Mouse (Mus musculus): Measurements from ENCODE around the gene Gba. TPM values are rescaled to one million over a fixed set of nuclear protein-coding genes. Genes with fewer than 3 reads are reported as not detected.

Gene Gba
- polyA plus RNA-seq, 1 experiment from 2014 or later, result 37.4 TPM

GRCm38 (mm10) chr3:89208075-89208657 lies 5.4 kb downstream of the Gba start:
- Histone ChIP-seq H3K27me3 (ENCODE audit: control insufficient read depth, insufficient read depth, low read length) (no peaks in the 10 kb centered on the region), H3K27ac (ENCODE audit: low read depth, low read length) (no peak overlapping the region), H3K4me2 (replicated peaks; ENCODE audit: low read depth, low read length) (no peak overlapping the region), H3K4me3 (ENCODE audit: low read length) (no peak overlapping the region), H3K9ac (ENCODE audit: low read depth, low read length) (no peak overlapping the region), H3K36me3 (ENCODE audit: control insufficient read depth, insufficient read depth, low read length) (peaks cover 49% of the 10 kb centered on the region), H3K9me3 (ENCODE audit: control insufficient read depth, low read length) (no peaks in the 10 kb centered on the region), H3K4me1 (ENCODE audit: control insufficient read depth, insufficient read depth, low read length) (peaks cover 10% of the 10 kb centered on the region)
- ATAC-seq (ENCODE audit: low FRiP score, low TSS enrichment), result no peak
- WGBS, result 88% methylated on average over 13 of the region's 13 CpGs

GRCm38 (mm10) chr3:89208736-89209135 lies 6.0 kb downstream of the Gba start:
- no peaks in the 10 kb centered on the region for H3K27me3 ChIP-seq (ENCODE audit: control insufficient read depth, insufficient read depth, low read length)
- H3K36me3 ChIP-seq (ENCODE audit: control insufficient read depth, insufficient read depth, low read length), result peaks cover 49% of the 10 kb centered on the region
- no peak for ATAC-seq (ENCODE audit: low FRiP score, low TSS enrichment)
- 86% methylated on average over 6 of the region's 6 CpGs for WGBS
- no peak overlapping the region for H3K4me3 ChIP-seq (ENCODE audit: low read length)
- H3K4me2 ChIP-seq (replicated peaks; ENCODE audit: low read depth, low read length), result no peak overlapping the region
- no peak overlapping the region for H3K27ac ChIP-seq (ENCODE audit: low read depth, low read length)
- no peaks in the 10 kb centered on the region for H3K9me3 ChIP-seq (ENCODE audit: control insufficient read depth, low read length)
- no peak overlapping the region for H3K9ac ChIP-seq (ENCODE audit: low read depth, low read length)
- peaks cover 7% of the 10 kb centered on the region; the same call in 1 of the 2 replicates for H3K4me1 ChIP-seq (ENCODE audit: control insufficient read depth, insufficient read depth, low read length)

DNA sequence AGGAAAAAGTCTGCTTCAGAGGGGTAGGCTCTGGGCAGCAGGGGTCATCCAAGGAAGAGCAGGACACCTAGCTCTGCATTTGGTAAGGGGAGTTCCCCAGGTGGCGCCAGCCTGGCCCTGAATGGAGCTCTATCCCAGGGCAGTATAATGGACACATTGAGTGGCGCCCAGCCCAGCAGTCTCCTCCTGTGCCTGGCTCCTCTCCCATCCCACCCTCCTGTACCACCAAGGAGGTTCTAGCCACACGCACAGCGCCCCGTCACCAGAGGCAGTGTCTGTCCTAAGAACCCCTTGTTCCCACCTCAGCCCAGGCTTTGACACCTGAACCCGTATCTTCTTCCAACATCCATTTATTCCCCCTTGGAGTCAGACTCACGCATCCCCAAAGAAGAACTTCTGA lies 7.0 kb downstream of the Gba start:
- no peaks in the 10 kb centered on the region for H3K9me3 ChIP-seq (ENCODE audit: control insufficient read depth, low read length)
- 85% methylated on average over 7 of the region's 7 CpGs for WGBS
- no peaks in the 10 kb centered on the region for H3K27me3 ChIP-seq (ENCODE audit: control insufficient read depth, insufficient read depth, low read length)
- no peak overlapping the region for H3K27ac ChIP-seq (ENCODE audit: low read depth, low read length)
- H3K9ac ChIP-seq (ENCODE audit: low read depth, low read length), result no peak overlapping the region
- H3K36me3 ChIP-seq (ENCODE audit: control insufficient read depth, insufficient read depth, low read length), result peaks cover 49% of the 10 kb centered on the region
- no peak overlapping the region for H3K4me3 ChIP-seq (ENCODE audit: low read length)
- ATAC-seq (ENCODE audit: low FRiP score, low TSS enrichment), result no peak
- peaks cover 9% of the 10 kb centered on the region; the same call in 1 of the 2 replicates for H3K4me1 ChIP-seq (ENCODE audit: control insufficient read depth, insufficient read depth, low read length)
- no peak overlapping the region for H3K4me2 ChIP-seq (replicated peaks; ENCODE audit: low read depth, low read length)

GRCm38 (mm10) chr3:89210162-89210561 lies 7.4 kb downstream of the Gba start:
- WGBS, result 76% methylated on average over 13 of the region's 13 CpGs
- ATAC-seq (ENCODE audit: low FRiP score, low TSS enrichment), result no peak
- Histone ChIP-seq H3K36me3 (ENCODE audit: control insufficient read depth, insufficient read depth, low read length) (peaks cover 49% of the 10 kb centered on the region), H3K4me2 (replicated peaks; ENCODE audit: low read depth, low read length) (no peak overlapping the region), H3K9ac (ENCODE audit: low read depth, low read length) (no peak overlapping the region), H3K4me1 (ENCODE audit: control insufficient read depth, insufficient read depth, low read length) (peaks cover 13% of the 10 kb centered on the region; the same call in 1 of the 2 replicates), H3K27me3 (ENCODE audit: control insufficient read depth, insufficient read depth, low read length) (no peaks in the 10 kb centered on the region), H3K27ac (ENCODE audit: low read depth, low read length) (no peak overlapping the region), H3K9me3 (ENCODE audit: control insufficient read depth, low read length) (no peaks in the 10 kb centered on the region), H3K4me3 (ENCODE audit: low read length) (no peak overlapping the region)

GRCm38 (mm10) chr3:89210731-89211130 lies 8.0 kb downstream of the Gba start:
- 69% methylated on average over 7 of the region's 7 CpGs for WGBS
- no peaks in the 10 kb centered on the region for H3K27me3 ChIP-seq (ENCODE audit: control insufficient read depth, insufficient read depth, low read length)
- no peak overlapping the region for H3K4me3 ChIP-seq (ENCODE audit: low read length)
- H3K4me2 ChIP-seq (replicated peaks; ENCODE audit: low read depth, low read length), result no peak overlapping the region
- H3K9ac ChIP-seq (ENCODE audit: low read depth, low read length), result no peak overlapping the region
- peaks cover 49% of the 10 kb centered on the region for H3K36me3 ChIP-seq (ENCODE audit: control insufficient read depth, insufficient read depth, low read length)
- H3K9me3 ChIP-seq (ENCODE audit: control insufficient read depth, low read length), result no peaks in the 10 kb centered on the region
- H3K27ac ChIP-seq (ENCODE audit: low read depth, low read length), result no peak overlapping the region
- peaks cover 19% of the 10 kb centered on the region for H3K4me1 ChIP-seq (ENCODE audit: control insufficient read depth, insufficient read depth, low read length)
- ATAC-seq (ENCODE audit: low FRiP score, low TSS enrichment), result no peak

DNA sequence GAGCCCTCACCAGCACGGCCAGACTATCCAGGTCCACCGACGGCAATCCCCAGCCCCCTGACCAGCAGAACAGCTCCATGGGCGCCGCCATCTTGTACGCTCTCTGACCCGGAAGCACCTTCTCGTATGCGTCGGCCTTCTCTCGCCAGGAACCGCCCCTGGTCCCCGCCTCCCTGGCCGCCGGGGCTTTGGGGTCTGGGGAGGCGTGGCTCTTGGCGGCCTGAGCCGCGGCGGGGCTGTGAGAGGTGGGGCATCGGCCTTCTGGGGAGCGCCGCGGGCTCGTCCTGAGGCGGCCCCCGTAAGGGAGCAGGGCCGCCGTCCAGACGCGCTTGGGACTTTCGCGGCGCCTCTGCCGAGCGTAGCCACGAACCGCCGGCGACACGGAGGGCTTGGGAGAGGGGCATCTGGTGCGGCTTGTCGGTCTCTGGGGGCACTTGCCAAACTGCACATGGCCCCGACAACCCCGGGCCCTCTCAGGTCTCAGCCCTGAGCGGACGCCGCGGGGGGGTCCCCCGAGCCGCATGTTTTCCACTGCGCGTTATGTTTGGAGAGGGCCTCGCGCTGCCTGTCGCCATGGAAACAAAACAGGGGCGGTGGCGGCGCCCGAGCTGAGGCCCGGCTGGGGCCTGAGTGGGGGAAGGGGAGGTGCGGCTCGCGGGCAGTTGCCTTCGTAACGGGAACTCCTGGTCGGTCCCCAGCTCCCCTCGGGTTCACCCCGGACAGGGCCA lies 11.2 kb downstream of the Gba start:
- ATAC-seq (ENCODE audit: low FRiP score, low TSS enrichment), result peak; percentile 91
- Histone ChIP-seq H3K27ac (ENCODE audit: low read depth, low read length) (peak overlapping the region; percentile 91), H3K4me1 (ENCODE audit: control insufficient read depth, insufficient read depth, low read length) (peaks cover 24% of the 10 kb centered on the region), H3K9ac (ENCODE audit: low read depth, low read length) (peak overlapping the region; percentile 76), H3K9me3 (ENCODE audit: control insufficient read depth, low read length) (no peaks in the 10 kb centered on the region), H3K4me2 (replicated peaks; ENCODE audit: low read depth, low read length) (peak overlapping the region; percentile 86), H3K27me3 (ENCODE audit: control insufficient read depth, insufficient read depth, low read length) (no peaks in the 10 kb centered on the region), H3K4me3 (ENCODE audit: low read length) (peak overlapping the region; percentile 95), H3K36me3 (ENCODE audit: control insufficient read depth, insufficient read depth, low read length) (peaks cover 20% of the 10 kb centered on the region)
- under 1% methylated on average over 67 of the region's 69 CpGs for WGBS

DNA sequence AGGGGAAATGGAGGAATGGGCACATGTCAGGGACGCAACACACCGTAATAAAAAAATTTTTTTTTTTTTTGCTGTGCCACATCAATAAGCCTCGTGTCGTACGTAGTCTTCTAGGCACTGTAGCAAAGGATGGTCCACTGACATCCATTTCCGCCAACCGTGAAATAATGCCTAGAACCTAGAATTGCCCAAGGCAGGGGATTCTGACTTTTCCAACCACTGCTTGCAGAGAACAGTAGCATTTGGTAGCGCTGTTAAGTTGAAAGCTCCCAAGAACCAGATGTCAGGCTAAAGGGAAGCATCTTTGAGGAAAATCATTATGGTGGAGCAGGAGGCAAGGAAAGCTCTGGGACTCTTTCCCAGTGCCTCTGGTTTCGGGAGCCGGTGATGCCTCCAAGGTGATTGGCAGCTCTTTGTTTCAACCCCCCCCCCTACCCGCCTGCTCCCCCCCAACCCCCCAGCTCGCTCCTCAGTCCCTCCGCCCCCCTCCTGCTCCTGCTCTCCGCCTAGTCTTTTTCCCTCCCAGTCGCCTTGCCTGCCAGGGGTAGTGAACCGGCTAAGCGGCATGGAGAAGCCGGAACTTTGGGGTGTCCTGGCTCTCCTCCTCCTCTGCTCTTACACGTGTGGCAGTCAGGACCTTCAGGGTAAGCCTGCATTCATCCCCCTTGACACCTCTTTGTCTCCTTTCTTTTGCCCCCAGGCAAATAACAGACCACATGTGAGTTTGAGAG lies 12.1 kb downstream of the Gba start, which contains the start of gene Thbs3:
TSS of gene Thbs3 (plus strand) at position 500 of the 731 bp plus-strand sequence.
- ATAC-seq (ENCODE audit: low FRiP score, low TSS enrichment), result no peak
- Histone ChIP-seq H3K27me3 (ENCODE audit: control insufficient read depth, insufficient read depth, low read length) (no peaks in the 10 kb centered on the region), H3K9ac (ENCODE audit: low read depth, low read length) (peak within 1 kb of the TSS; percentile 76), H3K27ac (ENCODE audit: low read depth, low read length) (peak within 1 kb of the TSS; percentile 91), H3K36me3 (ENCODE audit: control insufficient read depth, insufficient read depth, low read length) (peaks cover 11% of the 10 kb centered on the region), H3K4me2 (replicated peaks; ENCODE audit: low read depth, low read length) (peak within 1 kb of the TSS; percentile 86), H3K4me3 (ENCODE audit: low read length) (peak within 1 kb of the TSS; percentile 95), H3K4me1 (ENCODE audit: control insufficient read depth, insufficient read depth, low read length) (peaks cover 24% of the 10 kb centered on the region), H3K9me3 (ENCODE audit: control insufficient read depth, low read length) (no peaks in the 10 kb centered on the region)
- WGBS, result under 1% methylated on average over 19 of the region's 19 CpGs

- peaks cover 24% of the 10 kb centered on the region for H3K4me1 ChIP-seq (ENCODE audit: control insufficient read depth, insufficient read depth, low read length)
- H3K4me3 ChIP-seq (ENCODE audit: low read length), result peak overlapping the region; percentile 95; the same call in 1 of the 2 replicates
- peak overlapping the region; percentile 24; the same call in 1 of the 2 replicates for H3K27ac ChIP-seq (ENCODE audit: low read depth, low read length)
- ATAC-seq (ENCODE audit: low FRiP score, low TSS enrichment), result peak; percentile 30
- H3K36me3 ChIP-seq (ENCODE audit: control insufficient read depth, insufficient read depth, low read length), result peaks cover 4% of the 10 kb centered on the region; the same call in 1 of the 2 replicates
- no peaks in the 10 kb centered on the region for H3K27me3 ChIP-seq (ENCODE audit: control insufficient read depth, insufficient read depth, low read length)
- peak overlapping the region; percentile 86 for H3K4me2 ChIP-seq (replicated peaks; ENCODE audit: low read depth, low read length)
- H3K9me3 ChIP-seq (ENCODE audit: control insufficient read depth, low read length), result no peaks in the 10 kb centered on the region
- peak overlapping the region; percentile 23; the same call in 1 of the 2 replicates for H3K9ac ChIP-seq (ENCODE audit: low read depth, low read length)
- WGBS, result 0% methylated on average over 6 of the region's 6 CpGs
These were observed 13.1 kb downstream of the Gba start for GRCm38 (mm10) chr3:89215853-89216252.

Measured in kidney, embryonic 14.5 days (tissue).